Mouse (Mus musculus): ENCODE data around the gene Cdhr2. TPM values are rescaled to one million over a fixed set of nuclear protein-coding genes. Genes with fewer than 3 reads are reported as not detected.

Gene Cdhr2
- polyA plus RNA-seq, 1 experiment from 2014 or later = 1.2 TPM

GRCm38 (mm10) chr13:54702507-54702906, 1.2 kb downstream of the Cdhr2 start:
- DNase-seq (ENCODE audit: low spot score) = no peak
- H3K27me3 ChIP-seq (ENCODE audit: insufficient read depth, poor library complexity, severe bottlenecking) = peaks cover 17% of the 10 kb centered on the region; the same call in 1 of the 2 replicates
- no peak overlapping the region for H3K4me3 ChIP-seq
- no peaks in the 10 kb centered on the region for H3K36me3 ChIP-seq
- H3K9me3 ChIP-seq = no peaks in the 10 kb centered on the region
- H3K4me1 ChIP-seq = no peaks in the 10 kb centered on the region
- H3K27ac ChIP-seq = no peak overlapping the region
- 62% methylated on average over 7 of the region's 7 CpGs for WGBS

GRCm38 (mm10) chr13:54704890-54705289, 3.6 kb downstream of the Cdhr2 start:
- H3K36me3 ChIP-seq = no peaks in the 10 kb centered on the region
- no peaks in the 10 kb centered on the region for H3K4me1 ChIP-seq
- 44% methylated on average over 6 of the region's 6 CpGs for WGBS
- H3K27me3 ChIP-seq (ENCODE audit: insufficient read depth, poor library complexity, severe bottlenecking) = peaks cover 17% of the 10 kb centered on the region; the same call in 1 of the 2 replicates
- no peaks in the 10 kb centered on the region for H3K9me3 ChIP-seq
- DNase-seq (ENCODE audit: low spot score) = no peak
- no peak overlapping the region for H3K4me3 ChIP-seq
- H3K27ac ChIP-seq = no peak overlapping the region

GRCm38 (mm10) chr13:54710866-54711265, 9.6 kb downstream of the Cdhr2 start:
- Histone ChIP-seq H3K4me3 (no peak overlapping the region), H3K4me1 (no peaks in the 10 kb centered on the region), H3K36me3 (no peaks in the 10 kb centered on the region), H3K9me3 (no peaks in the 10 kb centered on the region), H3K27ac (no peak overlapping the region), H3K27me3 (ENCODE audit: insufficient read depth, poor library complexity, severe bottlenecking) (peaks cover 11% of the 10 kb centered on the region)
- no peak for DNase-seq (ENCODE audit: low spot score)
- WGBS = 75% methylated on average over 3 of the region's 3 CpGs

GRCm38 (mm10) chr13:54714393-54714792, 13.1 kb downstream of the Cdhr2 start:
- DNase-seq (ENCODE audit: low spot score) = no peak
- 43% methylated on average over 4 of the region's 4 CpGs for WGBS
- Histone ChIP-seq H3K27ac (no peak overlapping the region), H3K4me3 (no peak overlapping the region), H3K9me3 (no peaks in the 10 kb centered on the region), H3K4me1 (no peaks in the 10 kb centered on the region), H3K36me3 (no peaks in the 10 kb centered on the region), H3K27me3 (ENCODE audit: insufficient read depth, poor library complexity, severe bottlenecking) (peaks cover 30% of the 10 kb centered on the region)

GRCm38 (mm10) chr13:54714996-54715395, 13.7 kb downstream of the Cdhr2 start:
- Histone ChIP-seq H3K4me1 (no peaks in the 10 kb centered on the region), H3K27ac (no peak overlapping the region), H3K9me3 (no peaks in the 10 kb centered on the region), H3K4me3 (no peak overlapping the region), H3K27me3 (ENCODE audit: insufficient read depth, poor library complexity, severe bottlenecking) (peaks cover 30% of the 10 kb centered on the region), H3K36me3 (no peaks in the 10 kb centered on the region)
- no peak for DNase-seq (ENCODE audit: low spot score)
- WGBS = 73% methylated on average over 10 of the region's 10 CpGs

GRCm38 (mm10) chr13:54716916-54717315, 15.7 kb downstream of the Cdhr2 start:
- H3K4me1 ChIP-seq = no peaks in the 10 kb centered on the region
- H3K36me3 ChIP-seq = no peaks in the 10 kb centered on the region
- no peak overlapping the region for H3K4me3 ChIP-seq
- no peak overlapping the region for H3K27ac ChIP-seq
- no peaks in the 10 kb centered on the region for H3K9me3 ChIP-seq
- WGBS = 4% methylated on average over 5 of the region's 5 CpGs
- H3K27me3 ChIP-seq (ENCODE audit: insufficient read depth, poor library complexity, severe bottlenecking) = peaks cover 30% of the 10 kb centered on the region
- DNase-seq (ENCODE audit: low spot score) = no peak

- Histone ChIP-seq H3K4me1 (peaks cover 3% of the 10 kb centered on the region; the same call in 1 of the 2 replicates), H3K36me3 (no peaks in the 10 kb centered on the region), H3K4me3 (no peak overlapping the region), H3K27ac (no peak overlapping the region), H3K9me3 (no peaks in the 10 kb centered on the region), H3K27me3 (ENCODE audit: insufficient read depth, poor library complexity, severe bottlenecking) (peaks cover 9% of the 10 kb centered on the region; the same call in 1 of the 2 replicates)
- no peak for DNase-seq (ENCODE audit: low spot score)
- 87% methylated on average over 3 of the region's 3 CpGs for WGBS
Observed at GRCm38 (mm10) chr13:54723143-54723542, 21.9 kb downstream of the Cdhr2 start.

- no peak for DNase-seq (ENCODE audit: low spot score)
- Histone ChIP-seq H3K27me3 (ENCODE audit: insufficient read depth, poor library complexity, severe bottlenecking) (no peaks in the 10 kb centered on the region; the same call in 1 of the 2 replicates), H3K4me3 (no peak overlapping the region), H3K4me1 (peaks cover 3% of the 10 kb centered on the region; the same call in 1 of the 2 replicates), H3K27ac (no peak overlapping the region), H3K36me3 (no peaks in the 10 kb centered on the region), H3K9me3 (no peaks in the 10 kb centered on the region)
- WGBS = 72% methylated on average over 11 of the region's 11 CpGs
Observed at GRCm38 (mm10) chr13:54726131-54726530, 24.9 kb downstream of the Cdhr2 start.

GRCm38 (mm10) chr13:54736931-54737330, 35.7 kb downstream of the Cdhr2 start:
- no peak overlapping the region for H3K27ac ChIP-seq
- no peaks in the 10 kb centered on the region for H3K36me3 ChIP-seq
- WGBS = 15% methylated on average over 3 of the region's 3 CpGs
- DNase-seq (ENCODE audit: low spot score) = no peak
- H3K9me3 ChIP-seq = no peaks in the 10 kb centered on the region
- H3K4me1 ChIP-seq = peaks cover 14% of the 10 kb centered on the region
- H3K27me3 ChIP-seq (ENCODE audit: insufficient read depth, poor library complexity, severe bottlenecking) = peaks cover 80% of the 10 kb centered on the region
- peak overlapping the region; percentile 61 for H3K4me3 ChIP-seq

- peak overlapping the region; percentile 61 for H3K4me3 ChIP-seq
- H3K4me1 ChIP-seq = peaks cover 14% of the 10 kb centered on the region
- no peak for DNase-seq (ENCODE audit: low spot score)
- H3K27me3 ChIP-seq (ENCODE audit: insufficient read depth, poor library complexity, severe bottlenecking) = peaks cover 85% of the 10 kb centered on the region
- peak overlapping the region; percentile 8; the same call in 1 of the 2 replicates for H3K27ac ChIP-seq
- 1% methylated on average over 86 of the region's 87 CpGs for WGBS
- H3K36me3 ChIP-seq = no peaks in the 10 kb centered on the region
- H3K9me3 ChIP-seq = no peaks in the 10 kb centered on the region
Observed at GRCm38 (mm10) chr13:54737488-54738212, 36.4 kb downstream of the Cdhr2 start.

- Histone ChIP-seq H3K4me1 (peaks cover 14% of the 10 kb centered on the region), H3K36me3 (no peaks in the 10 kb centered on the region), H3K4me3 (peak overlapping the region; percentile 61), H3K27ac (peak overlapping the region; percentile 8; the same call in 1 of the 2 replicates), H3K27me3 (ENCODE audit: insufficient read depth, poor library complexity, severe bottlenecking) (peaks cover 85% of the 10 kb centered on the region), H3K9me3 (no peaks in the 10 kb centered on the region)
- WGBS = 1% methylated on average over 34 of the region's 34 CpGs
- no peak for DNase-seq (ENCODE audit: low spot score)
Observed at GRCm38 (mm10) chr13:54738213-54738601, 36.9 kb downstream of the Cdhr2 start.

- no peak for DNase-seq (ENCODE audit: low spot score)
- peaks cover 19% of the 10 kb centered on the region for H3K4me1 ChIP-seq
- 25% methylated on average over 6 of the region's 6 CpGs for WGBS
- peaks cover 75% of the 10 kb centered on the region for H3K27me3 ChIP-seq (ENCODE audit: insufficient read depth, poor library complexity, severe bottlenecking)
- H3K36me3 ChIP-seq = no peaks in the 10 kb centered on the region
- no peaks in the 10 kb centered on the region for H3K9me3 ChIP-seq
- no peak overlapping the region for H3K4me3 ChIP-seq
- H3K27ac ChIP-seq = no peak overlapping the region
Observed at GRCm38 (mm10) chr13:54746110-54746509, 44.8 kb downstream of the Cdhr2 start.

GRCm38 (mm10) chr13:54746896-54747295, 45.6 kb downstream of the Cdhr2 start:
- Histone ChIP-seq H3K27ac (no peak overlapping the region), H3K27me3 (ENCODE audit: insufficient read depth, poor library complexity, severe bottlenecking) (peaks cover 75% of the 10 kb centered on the region), H3K9me3 (no peaks in the 10 kb centered on the region), H3K4me1 (peaks cover 19% of the 10 kb centered on the region), H3K36me3 (no peaks in the 10 kb centered on the region), H3K4me3 (no peak overlapping the region)
- no peak for DNase-seq (ENCODE audit: low spot score)
- WGBS = 32% methylated on average over 10 of the region's 10 CpGs

All from heart, embryonic 10.5 days (tissue).